Mouse (Mus musculus): Measurements from ENCODE around the gene Uba2. TPM values are rescaled to one million over a fixed set of nuclear protein-coding genes. Genes with fewer than 3 reads are reported as not detected.
"Not testable (repeated sequence)": the region's sequence is repeated elsewhere in the genome, so short reads cannot be mapped to it uniquely, and the experiment has no call there.

Uba2 gene
- polyA plus RNA-seq, 1 experiment: 29.6 TPM

DNA sequence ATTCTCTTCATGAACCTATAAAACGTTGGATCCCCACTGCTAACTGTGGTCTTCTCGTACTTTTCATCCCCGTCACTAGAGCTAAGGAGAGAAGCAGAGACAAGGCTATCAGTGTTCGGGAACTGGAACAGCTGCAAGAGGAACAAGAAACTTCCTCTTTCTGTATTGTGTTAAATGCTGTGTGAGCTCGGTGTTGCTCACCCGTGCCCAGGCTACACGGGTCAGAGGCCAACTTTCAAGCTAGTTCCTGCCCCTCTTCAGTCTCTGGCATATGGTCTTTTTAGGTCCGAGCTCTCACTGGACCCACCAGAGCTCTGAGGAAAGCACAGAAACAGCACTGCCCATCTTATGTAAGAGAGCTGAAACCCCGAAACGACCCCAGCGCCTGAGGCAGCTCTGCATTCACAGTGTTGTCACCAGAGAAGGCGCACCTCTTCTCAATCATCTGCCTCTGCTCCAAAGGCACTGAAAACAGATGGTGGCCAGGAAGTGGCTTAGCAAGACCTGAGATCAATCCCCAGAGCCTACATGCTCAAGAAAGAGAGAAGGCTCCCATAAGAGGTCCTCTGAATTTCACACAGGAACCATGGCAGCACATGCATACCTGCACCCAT, 20.1 kb upstream of the Uba2 start:
- TF ChIP-seq POLR2A (IDR thresholded peaks at IDR 0.05; ENCODE audit: low read depth, low read length) (no peak), CTCF (IDR thresholded peaks at IDR 0.05; ENCODE audit: extremely low read depth, insufficient read depth, insufficient read length, insufficient replicate concordance) (no peak)
- peak in 1 of 2 experiments; percentile 57 for DNase-seq (ENCODE audit: low read depth in 1 of 2, low spot score in 2 of 2)
- H3K27ac ChIP-seq (ENCODE audit: insufficient read depth, low read length): peak overlapping the region; percentile 92
- H3K36me3 ChIP-seq (ENCODE audit: control insufficient read depth, insufficient read depth, low read length): peaks cover 21% of the 10 kb centered on the region
- 26% methylated on average over 12 of the region's 12 CpGs for WGBS
- H3K4me1 ChIP-seq (ENCODE audit: control insufficient read depth, insufficient read depth, insufficient read length): no peaks in the 10 kb centered on the region; the same call in 1 of the 2 replicates
- no peak overlapping the region for H3K4me3 ChIP-seq (ENCODE audit: extremely low read depth, insufficient read depth, insufficient read length)
- H3K27me3 ChIP-seq (ENCODE audit: control insufficient read depth, insufficient read depth, low read length): no peaks in the 10 kb centered on the region

- peaks cover 18% of the 10 kb centered on the region for H3K36me3 ChIP-seq (ENCODE audit: control insufficient read depth, insufficient read depth, low read length)
- H3K27me3 ChIP-seq (ENCODE audit: control insufficient read depth, insufficient read depth, low read length): no peaks in the 10 kb centered on the region
- TF ChIP-seq POLR2A (IDR thresholded peaks at IDR 0.05; ENCODE audit: low read depth, low read length) (no peak), CTCF (IDR thresholded peaks at IDR 0.05; ENCODE audit: extremely low read depth, insufficient read depth, insufficient read length, insufficient replicate concordance) (no peak)
- WGBS: 93% methylated on average over 3 of the region's 3 CpGs
- no peaks in the 10 kb centered on the region; the same call in 1 of the 2 replicates for H3K4me1 ChIP-seq (ENCODE audit: control insufficient read depth, insufficient read depth, insufficient read length)
- no peak for DNase-seq (ENCODE audit: low read depth in 1 of 2, low spot score in 2 of 2)
- no peak overlapping the region for H3K4me3 ChIP-seq (ENCODE audit: extremely low read depth, insufficient read depth, insufficient read length)
- no peak overlapping the region for H3K27ac ChIP-seq (ENCODE audit: insufficient read depth, low read length)
Observed at GRCm38 (mm10) chr7:34183794-34184193, 14.4 kb upstream of the Uba2 start.

- H3K27ac ChIP-seq (ENCODE audit: insufficient read depth, low read length): no peak overlapping the region
- no peaks in the 10 kb centered on the region for H3K27me3 ChIP-seq (ENCODE audit: control insufficient read depth, insufficient read depth, low read length)
- no peaks in the 10 kb centered on the region for H3K4me1 ChIP-seq (ENCODE audit: control insufficient read depth, insufficient read depth, insufficient read length)
- TF ChIP-seq CTCF (IDR thresholded peaks at IDR 0.05; ENCODE audit: extremely low read depth, insufficient read depth, insufficient read length, insufficient replicate concordance) (no peak), POLR2A (IDR thresholded peaks at IDR 0.05; ENCODE audit: low read depth, low read length) (no peak)
- H3K4me3 ChIP-seq (ENCODE audit: extremely low read depth, insufficient read depth, insufficient read length): no peak overlapping the region
- H3K36me3 ChIP-seq (ENCODE audit: control insufficient read depth, insufficient read depth, low read length): peaks cover 18% of the 10 kb centered on the region
- DNase-seq (ENCODE audit: low read depth in 1 of 2, low spot score in 2 of 2): no peak
- 94% methylated on average over 13 of the region's 13 CpGs for WGBS
Observed at GRCm38 (mm10) chr7:34183356-34183755, 14.0 kb upstream of the Uba2 start.

GRCm38 (mm10) chr7:34176241-34176640, 6.8 kb upstream of the Uba2 start:
- not testable (repeated sequence) for H3K36me3 ChIP-seq (ENCODE audit: control insufficient read depth, insufficient read depth, low read length); H3K27ac ChIP-seq (ENCODE audit: insufficient read depth, low read length); H3K4me3 ChIP-seq (ENCODE audit: extremely low read depth, insufficient read depth, insufficient read length); H3K4me1 ChIP-seq (ENCODE audit: control insufficient read depth, insufficient read depth, insufficient read length); DNase-seq (ENCODE audit: low read depth in 1 of 2, low spot score in 2 of 2); H3K27me3 ChIP-seq (ENCODE audit: control insufficient read depth, insufficient read depth, low read length)
- WGBS: 90% methylated on average over 6 of the region's 6 CpGs

- WGBS: 76% methylated on average over 1 of the region's 1 CpGs
- no peak for DNase-seq (ENCODE audit: low read depth in 1 of 2, low spot score in 2 of 2)
- TF ChIP-seq POLR2A (IDR thresholded peaks at IDR 0.05; ENCODE audit: low read depth, low read length): no peak
- no peak for TF ChIP-seq CTCF (IDR thresholded peaks at IDR 0.05; ENCODE audit: extremely low read depth, insufficient read depth, insufficient read length, insufficient replicate concordance)
- Histone ChIP-seq H3K36me3 (ENCODE audit: control insufficient read depth, insufficient read depth, low read length) (no peaks in the 10 kb centered on the region), H3K27ac (ENCODE audit: insufficient read depth, low read length) (no peak overlapping the region), H3K4me1 (ENCODE audit: control insufficient read depth, insufficient read depth, insufficient read length) (no peaks in the 10 kb centered on the region; the same call in 1 of the 2 replicates), H3K27me3 (ENCODE audit: control insufficient read depth, insufficient read depth, low read length) (no peaks in the 10 kb centered on the region), H3K4me3 (ENCODE audit: extremely low read depth, insufficient read depth, insufficient read length) (no peak overlapping the region)
Observed at GRCm38 (mm10) chr7:34172251-34172650, 2.9 kb upstream of the Uba2 start.

- Histone ChIP-seq H3K4me3 (ENCODE audit: extremely low read depth, insufficient read depth, insufficient read length) (peak overlapping the region; percentile 98), H3K4me1 (ENCODE audit: control insufficient read depth, insufficient read depth, insufficient read length) (no peaks in the 10 kb centered on the region; the same call in none of the 2 replicates), H3K27me3 (ENCODE audit: control insufficient read depth, insufficient read depth, low read length) (no peaks in the 10 kb centered on the region), H3K36me3 (ENCODE audit: control insufficient read depth, insufficient read depth, low read length) (peaks cover 3% of the 10 kb centered on the region; the same call in 1 of the 2 replicates), H3K27ac (ENCODE audit: insufficient read depth, low read length) (peak overlapping the region; percentile 81)
- TF ChIP-seq POLR2A (IDR thresholded peaks at IDR 0.05; ENCODE audit: low read depth, low read length) (peak; percentile 73), CTCF (IDR thresholded peaks at IDR 0.05; ENCODE audit: extremely low read depth, insufficient read depth, insufficient read length, insufficient replicate concordance) (no peak)
- DNase-seq (ENCODE audit: low read depth in 1 of 2, low spot score in 2 of 2): peak; percentile 54 to 85
- WGBS: 12% methylated on average over 29 of the region's 30 CpGs
Observed at GRCm38 (mm10) chr7:34168470-34169251, 738 bp downstream of the Uba2 start.
